Mouse (Mus musculus) intestine, postnatal 0 days (tissue): Measurements from ENCODE around the gene Depdc1b. TPM values are rescaled to one million over a fixed set of nuclear protein-coding genes. Genes with fewer than 3 reads are reported as not detected.

ENCODE experiments used
- ATAC-seq: fragments of 200-750 bp; cut with Nextera tagmentation; 2 replicates; pipeline ENCODE4 v1.8.0; 2017; ENCODE audit warnings: mild to moderate bottlenecking, moderate TSS enrichment, moderate library complexity
- H3K27ac ChIP-seq: fragments of 300-500 bp; sonication (generic); 2 replicates; pipeline ENCODE4 v1.5.1; 2014; ENCODE audit warnings: mild to moderate bottlenecking, low read depth, low read length, moderate library complexity
- H3K27me3 ChIP-seq: fragments of 300-500 bp; sonication (generic); replicated peaks from 2 replicates; pipeline ENCODE4 v1.6.1; 2014; ENCODE audit warnings: low read length, mixed read lengths; ENCODE audit not compliant: control insufficient read depth, insufficient read depth
- H3K36me3 ChIP-seq: fragments of 300-500 bp; sonication (generic); 2 replicates; pipeline ENCODE4 v1.6.1; 2014; ENCODE audit warnings: mild to moderate bottlenecking, moderate library complexity; ENCODE audit not compliant: control insufficient read depth, insufficient read depth
- H3K4me1 ChIP-seq: fragments of 300-500 bp; sonication (generic); replicated peaks from 2 replicates; pipeline ENCODE4 v1.6.1; 2014; ENCODE audit warnings: antibody characterized with exemption, low read length, mixed read lengths; ENCODE audit not compliant: control insufficient read depth, insufficient read depth
- H3K4me2 ChIP-seq: fragments of 300-500 bp; sonication (generic); replicated peaks from 2 replicates; pipeline ENCODE4 v1.6.1; 2014; ENCODE audit warnings: low read depth, mild to moderate bottlenecking, moderate library complexity
- H3K4me3 ChIP-seq: fragments of 300-500 bp; sonication (generic); 2 replicates; pipeline ENCODE4 v1.5.1; 2014; ENCODE audit warnings: low read depth, low read length
- H3K9ac ChIP-seq: fragments of 300-500 bp; sonication (generic); 2 replicates; pipeline ENCODE4 v1.6.1; 2014; ENCODE audit warnings: mild to moderate bottlenecking, low read depth, low read length
- H3K9me3 ChIP-seq: fragments of 300-500 bp; sonication (generic); 2 replicates; pipeline ENCODE4 v1.6.1; 2016; ENCODE audit warnings: mixed run types; ENCODE audit not compliant: control insufficient read depth
- CTCF ChIP-seq: sonication (generic); IDR thresholded peaks from 2 replicates; pipeline ENCODE4 v1.5.1; 2016; ENCODE audit warnings: low read depth, mild to moderate bottlenecking, control low read depth, antibody characterized with exemption, moderate library complexity
- WGBS: fragments of 180-500 bp; shearing (Covaris S2); extraction: QIAGEN DNeasy Blood & Tissue Kit; methylation state at CpG from one replicate; pipeline ENCODE4 v1.1.7; 2014; 5-methylcytosine and 5-hydroxymethylcytosine counted together
- polyA plus RNA-seq: library from polyadenylated mRNA; unstranded; fragments of >200 nt; fragmentation: Nextera tagmentation; extraction: Ambion mirVana; gene quantifications from 2 replicates; pipeline ENCODE4 v1.2.1, GENCODE M21; 2015

Depdc1b gene
- polyA plus RNA-seq, 1 experiment from 2014 or later, result 1.3 TPM

GRCm38 (mm10) chr13:108453064-108453919 is 137.2 kb downstream of the Depdc1b start:
- 53% methylated on average over 6 of the region's 6 CpGs for WGBS
- no peak overlapping the region for H3K4me2 ChIP-seq
- H3K9me3 ChIP-seq, result no peaks in the 10 kb centered on the region
- 0 out of 2 replicates have a peak, but pooled peaks cover 7% of the 10 kb centered on the region for H3K4me1 ChIP-seq
- H3K27me3 ChIP-seq, result no peaks in the 10 kb centered on the region
- no peaks in the 10 kb centered on the region for H3K36me3 ChIP-seq
- no peak overlapping the region; the same call in 1 of the 2 replicates for H3K27ac ChIP-seq
- H3K9ac ChIP-seq, result no peak overlapping the region
- no peak for TF ChIP-seq CTCF
- no peak overlapping the region for H3K4me3 ChIP-seq
- peak; percentile 89 for ATAC-seq

Other genes with a start within 250 kb of the Depdc1b start
- gene Ndufaf2, start 157.7 kb upstream of the Depdc1b start, polyA plus RNA-seq, result 39.2 and 39.4 TPM in 2 replicates
- gene Ercc8, start 157.6 kb upstream of the Depdc1b start, polyA plus RNA-seq, result 6.8 and 8.0 TPM in 2 replicates
- 9.9 and 10.8 TPM in 2 replicates for gene Elovl7, start 101.9 kb upstream of the Depdc1b start, polyA plus RNA-seq
- gene Pde4d, start 133.6 kb downstream of the Depdc1b start, polyA plus RNA-seq, result 17.8 and 22.0 TPM in 2 replicates